In genomic region chr5:65929162-65929561, GRCm38 (mm10) we compare ENCODE assay signal across 12 mouse cellular contexts. TPM values are rescaled to one million over a fixed set of nuclear protein-coding genes. Genes with fewer than 3 reads are reported as not detected.
A peak's percentile ranks its signal among the peaks of the same experiment; 100 is the strongest.
DNase-seq lines count a peak whose midpoint lies in the region; ATAC-seq and TF ChIP-seq lines count a peak whose summit lies in the region.
"Had no signal": no experiment of that assay in that cellular context is flagged by ENCODE, and none has a peak within 500 bp of the region (broad histone marks: within the 10 kb centered on the region; RNA-seq: fewer than 3 reads in every experiment).

No protein-coding gene starts in this region.

- DNase-seq in lung, postnatal 25 days (ENCODE audit: low spot score): peak; percentile 65
- no peak for DNase-seq in lung, adult 2 months
- DNase-seq in spleen, adult 12 weeks (ENCODE audit: low spot score): peak; percentile 57
- DNase-seq in left cerebral cortex, postnatal 14 days (ENCODE audit: low spot score in 2 of 2): no peak
- DNase-seq in cerebellum, adult 9-11 months: no peak
- no peak for DNase-seq in frontal cortex, postnatal 14 days (ENCODE audit: low spot score in 2 of 2)
- DNase-seq: liver, embryonic 13.5 days had no signal

- TF ChIP-seq CTCF in lung, adult 2 months (IDR thresholded peaks at IDR 0.05; ENCODE audit: insufficient read depth, low read length): no peak

- H3K4me1 ChIP-seq in lung, adult 2 months (ENCODE audit: control insufficient read depth, insufficient read depth, low read length): no peaks in the 10 kb centered on the region
- H3K4me1 ChIP-seq: intestine, embryonic 15.5 days; liver, embryonic 13.5 days had no signal

- peak; percentile 93 for ATAC-seq in granulocyte monocyte progenitor cell, adult 5-6 weeks (replicated peaks; ENCODE audit: poor library complexity, severe bottlenecking)
- ATAC-seq: forebrain, embryonic 16.5 days; intestine, embryonic 15.5 days had no signal

- no peak for TF ChIP-seq POLR2A in lung, adult 2 months (IDR thresholded peaks at IDR 0.05; ENCODE audit: borderline replicate concordance, extremely low read depth, low read depth, low read length)

- H3K4me3 ChIP-seq in lung, adult 2 months (replicated peaks; ENCODE audit: extremely low read depth, low read depth, low read length): no peak overlapping the region
- H3K4me3 ChIP-seq: heart, adult 2 months; intestine, embryonic 15.5 days; liver, embryonic 13.5 days had no signal

- WGBS in lung, adult 2 months: 66% methylated on average over 7 of the region's 7 CpGs

- intact Hi-C loops in left cerebral cortex, postnatal 14 days (cut with DNase I): no loop called here

RNA-seq across cellular contexts. Expression of gene Chrna9, which starts 5.6 kb away (rescaled TPM):
- 1.4 TPM in 1 of 2 replicates, not detected in the other for polyA plus RNA-seq in lung, adult 2 months (2012; rRNA removed)
- not detected in 2 replicates for total RNA-seq in granulocyte monocyte progenitor cell, adult 5-6 weeks (2014; fragmentation: Nextera tagmentation)
- total RNA-seq in granulocyte monocyte progenitor cell, adult 5-6 weeks (2017): not detected in 2 replicates
- not detected for total RNA-seq in left cerebral cortex, postnatal 14 days (2021)
- total RNA-seq: layer of hippocampus, postnatal 25 days had no signal
- polyA plus RNA-seq: forebrain, embryonic 16.5 days; heart, adult 2 months; intestine, embryonic 15.5 days; liver, embryonic 13.5 days had no signal

Comparison
In these comparisons a context has a peak if more than half of its experiments do, and no peak if none do; other contexts are left out.
1. DNase-seq: peak in lung, postnatal 25 days (single experiment) and spleen, adult 12 weeks (single experiment); none in lung, adult 2 months (single experiment), left cerebral cortex, postnatal 14 days (0 of 2), cerebellum, adult 9-11 months (single experiment) and frontal cortex, postnatal 14 days (0 of 2).